Mouse (Mus musculus) G1E (cell line): ENCODE data around the gene B4gat1.
"Not testable (repeated sequence)": the region's sequence is repeated elsewhere in the genome, so short reads cannot be mapped to it uniquely, and the experiment has no call there.

Experiments used
- CTCF ChIP-seq: IDR thresholded peaks from 2 replicates; pipeline ENCODE4 v1.5.1; 2012; ENCODE audit warnings: low read depth, low read length, inconsistent platforms, mixed read lengths
- GATA1 ChIP-seq: IDR thresholded peaks from 2 replicates; pipeline ENCODE4 v1.6.1; 2012; ENCODE audit warnings: borderline replicate concordance, low read length, inconsistent platforms, mixed read lengths
- TAL1 ChIP-seq: conservative IDR thresholded peaks from 2 replicates; pipeline ENCODE4 v1.6.1; 2012; ENCODE audit warnings: low read depth, low read length, inconsistent platforms, mixed read lengths

DNA sequence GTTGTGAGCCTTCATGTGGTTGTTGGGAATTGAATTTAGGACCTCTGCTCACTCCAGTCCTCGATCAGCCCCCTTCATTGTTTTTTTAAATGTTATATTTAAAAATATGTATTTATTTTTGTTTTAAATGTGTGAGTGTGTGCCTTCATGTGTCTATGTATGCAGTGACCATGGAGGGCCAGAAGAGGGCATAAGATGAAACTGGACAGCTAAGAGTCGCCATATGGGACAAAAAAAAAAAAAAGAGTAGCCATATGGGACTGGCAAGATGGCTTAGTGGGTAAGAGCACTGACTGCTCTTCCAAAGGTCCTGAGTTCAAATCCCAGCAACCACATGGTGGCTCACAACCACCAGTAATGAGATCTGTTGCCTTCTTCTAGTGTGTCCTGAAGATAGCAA lies 35.0 kb upstream of the B4gat1 start:
- not testable (repeated sequence) for TF ChIP-seq CTCF, GATA1, TAL1
